Mouse (Mus musculus): Measurements from ENCODE around the gene Cdk17.
A peak's percentile ranks its signal among the peaks of the same experiment; 100 is the strongest.

Gene Cdk17

GRCm38 (mm10) chr10:93160807-93161510 is at the start of gene Cdk17:
Gene Cdk17 (plus strand): TSS chr10:93160875.
- DNase-seq = peak; percentile 50 to 80

GRCm38 (mm10) chr10:93111412-93111811 is 49.3 kb upstream of the Cdk17 start:
- DNase-seq = no peak

GRCm38 (mm10) chr10:93112021-93112420 is 48.7 kb upstream of the Cdk17 start:
- no peak for DNase-seq

DNA sequence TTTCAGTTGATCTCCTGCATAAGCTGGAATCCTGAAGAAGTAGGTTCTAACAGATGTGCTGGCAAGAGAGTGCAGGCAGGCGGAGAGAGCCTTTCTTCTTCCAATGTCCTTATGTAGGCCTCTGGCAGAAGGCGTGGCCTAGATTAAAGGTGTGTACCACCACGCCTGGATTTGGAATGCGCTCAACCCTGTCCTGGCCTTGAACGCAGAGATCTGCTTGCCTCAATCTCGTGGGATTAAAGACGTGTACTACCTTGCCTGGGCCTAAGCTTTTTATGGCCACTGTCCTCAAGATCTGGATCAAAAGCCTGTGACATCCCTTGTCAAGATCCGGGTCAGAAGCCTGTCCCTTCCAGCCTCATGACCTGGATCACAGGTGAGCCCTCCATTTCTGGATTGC is 46.7 kb upstream of the Cdk17 start:
- no peak for DNase-seq

DNA sequence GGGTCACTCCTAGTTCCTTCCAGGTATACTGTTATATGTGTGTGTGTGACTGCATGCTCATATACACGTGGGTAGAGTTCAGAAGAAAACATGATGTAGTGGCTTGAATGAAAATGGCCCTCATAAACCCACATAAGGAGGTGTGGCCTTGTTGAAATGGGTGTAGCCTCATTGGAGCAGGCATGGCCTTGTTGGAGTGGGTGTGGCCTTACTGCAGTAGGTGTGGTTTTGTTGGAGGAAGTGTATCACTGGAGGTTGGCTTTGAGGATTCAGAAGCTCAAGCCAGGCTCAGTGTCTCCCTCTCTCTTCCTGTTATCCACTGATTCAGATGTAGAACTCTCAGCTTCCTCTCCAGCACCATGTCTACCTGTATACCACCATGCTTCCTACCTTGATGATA is 45.9 kb upstream of the Cdk17 start:
- DNase-seq = no peak

DNA sequence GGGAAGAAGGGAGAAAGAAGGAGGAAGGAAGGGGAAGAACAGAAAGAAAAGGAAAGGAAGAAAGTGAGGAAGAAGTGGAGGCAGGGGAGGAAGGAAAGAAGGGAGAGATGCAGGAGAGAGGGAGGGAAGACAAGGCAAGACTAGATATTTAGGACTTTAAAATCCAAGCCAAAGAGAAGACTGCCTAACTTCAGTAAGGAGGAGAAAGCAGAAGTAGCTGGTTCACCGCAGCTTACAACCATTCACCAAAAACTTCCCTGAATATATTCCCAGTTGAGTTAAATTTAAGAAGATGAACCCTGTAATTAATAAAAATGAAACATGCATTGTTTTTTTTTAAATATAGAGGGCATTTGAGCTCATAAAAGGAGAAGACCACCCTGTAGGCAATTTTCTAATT is 44.9 kb upstream of the Cdk17 start:
- DNase-seq = no peak

DNA sequence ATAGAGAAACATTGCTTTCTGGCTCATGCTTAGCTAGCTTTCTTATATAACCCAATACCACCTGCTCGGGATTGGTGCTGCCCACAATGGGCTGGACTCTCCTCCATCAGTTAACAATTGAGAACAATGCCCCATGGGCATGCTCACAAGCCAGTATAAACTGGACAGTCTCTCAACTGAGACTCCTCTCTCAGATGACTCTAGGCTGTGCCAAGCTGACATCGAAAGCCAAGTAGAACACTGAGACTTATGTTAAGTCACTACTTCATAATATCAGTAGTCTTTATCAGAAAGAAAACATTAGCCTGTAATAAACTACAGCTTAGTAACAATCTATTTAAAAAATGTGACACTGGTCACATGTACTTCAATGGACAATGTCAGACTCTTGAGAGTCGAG is 44.0 kb upstream of the Cdk17 start:
- DNase-seq = no peak

DNA sequence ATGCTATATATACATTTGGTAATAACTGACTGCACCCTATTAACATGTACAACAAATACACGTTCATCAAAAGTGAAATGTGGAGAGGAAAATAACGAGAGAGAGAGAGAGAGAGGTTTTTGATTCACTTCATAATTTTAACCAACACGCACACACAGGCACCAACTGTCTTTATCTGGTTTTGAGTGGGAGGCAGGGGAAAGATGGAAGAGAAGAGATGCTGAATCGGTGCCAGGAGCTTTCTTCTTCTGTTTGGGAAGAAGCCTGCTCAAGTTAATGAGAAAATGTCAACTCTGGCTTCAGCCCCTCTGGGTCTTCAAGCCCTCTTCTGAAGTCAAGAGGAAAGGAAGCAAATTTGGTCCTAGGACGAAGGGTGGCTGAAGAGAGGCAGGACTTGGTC is 40.9 kb upstream of the Cdk17 start:
- DNase-seq = no peak

- DNase-seq = no peak
Measured at GRCm38 (mm10) chr10:93121262-93121860, 39.3 kb upstream of the Cdk17 start.

GRCm38 (mm10) chr10:93122399-93123184 is 38.1 kb upstream of the Cdk17 start:
- no peak for DNase-seq

DNA sequence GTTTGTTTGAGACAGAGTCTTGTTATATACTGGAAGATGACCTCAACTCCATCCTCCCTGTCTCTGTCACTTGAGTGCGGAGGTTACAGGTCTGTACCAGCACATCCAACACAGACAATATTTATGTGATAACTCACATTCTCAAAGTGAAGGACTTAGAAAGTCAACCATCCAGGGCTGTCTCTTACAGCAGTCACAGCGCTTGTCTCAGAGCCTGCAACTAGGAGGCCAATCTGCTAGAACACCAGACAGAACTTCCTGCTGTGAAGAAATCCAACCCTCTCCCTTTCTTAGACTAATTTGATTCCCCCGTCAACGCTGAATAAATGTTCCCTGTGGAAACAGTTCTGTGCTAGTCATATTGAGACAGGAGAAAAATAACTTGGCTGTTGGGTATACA is 37.4 kb upstream of the Cdk17 start:
- no peak for DNase-seq

DNA sequence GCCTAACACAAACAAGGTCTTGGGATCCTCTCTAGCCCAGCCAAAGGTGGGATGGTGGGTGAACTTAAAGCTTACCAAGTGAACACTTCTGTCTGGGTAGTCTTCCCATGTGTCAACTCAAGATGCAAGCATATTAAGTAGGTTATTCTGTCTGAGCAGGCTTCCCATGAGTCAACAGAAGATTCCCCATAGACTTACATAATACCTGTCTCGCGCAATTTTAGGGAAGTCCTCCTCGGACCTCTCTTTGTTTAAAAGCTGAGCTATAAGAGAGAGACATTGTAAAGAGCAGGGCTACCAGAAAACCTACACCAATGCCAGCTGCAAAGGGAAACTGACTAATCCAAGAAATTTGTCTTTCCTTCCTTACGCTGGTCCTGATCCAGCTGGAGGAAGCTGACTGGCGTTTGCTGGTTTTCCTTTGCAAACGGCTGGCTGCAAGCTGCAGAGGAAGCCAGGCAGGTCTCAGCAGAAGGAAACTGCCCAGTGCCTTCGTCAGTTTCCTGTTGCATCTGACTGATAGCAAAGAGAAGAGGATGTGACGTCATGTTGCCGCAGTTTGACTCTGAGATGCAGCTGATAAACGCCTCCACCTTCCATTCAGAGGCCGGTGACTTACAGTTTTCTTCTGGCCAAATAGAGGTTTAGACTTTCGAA is 36.6 kb upstream of the Cdk17 start:
- peak; percentile 74 to 86 for DNase-seq

GRCm38 (mm10) chr10:93126025-93126424 is 34.6 kb upstream of the Cdk17 start:
- DNase-seq = no peak

- DNase-seq = no peak
Measured at GRCm38 (mm10) chr10:93128566-93128965, 32.1 kb upstream of the Cdk17 start.

DNA sequence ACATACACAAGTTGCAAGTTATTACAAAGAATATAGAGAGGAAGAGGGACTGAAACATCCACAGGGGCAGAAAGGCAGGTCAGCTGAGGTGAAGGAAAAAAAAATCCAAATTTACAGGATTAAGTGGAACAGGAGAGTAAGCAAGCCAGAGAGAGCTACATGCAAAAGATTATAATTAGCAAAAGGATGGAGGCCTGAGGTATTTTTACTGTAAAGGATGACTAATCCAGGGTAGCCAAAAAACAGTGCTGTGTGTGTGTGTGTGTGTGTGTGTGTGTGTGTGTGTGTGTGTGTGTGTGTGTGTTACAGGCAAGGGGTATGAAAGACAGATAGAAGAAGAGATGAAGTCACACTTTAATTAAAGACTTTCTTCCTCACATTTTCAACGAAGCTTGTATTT is 31.3 kb upstream of the Cdk17 start:
- no peak for DNase-seq

DNA sequence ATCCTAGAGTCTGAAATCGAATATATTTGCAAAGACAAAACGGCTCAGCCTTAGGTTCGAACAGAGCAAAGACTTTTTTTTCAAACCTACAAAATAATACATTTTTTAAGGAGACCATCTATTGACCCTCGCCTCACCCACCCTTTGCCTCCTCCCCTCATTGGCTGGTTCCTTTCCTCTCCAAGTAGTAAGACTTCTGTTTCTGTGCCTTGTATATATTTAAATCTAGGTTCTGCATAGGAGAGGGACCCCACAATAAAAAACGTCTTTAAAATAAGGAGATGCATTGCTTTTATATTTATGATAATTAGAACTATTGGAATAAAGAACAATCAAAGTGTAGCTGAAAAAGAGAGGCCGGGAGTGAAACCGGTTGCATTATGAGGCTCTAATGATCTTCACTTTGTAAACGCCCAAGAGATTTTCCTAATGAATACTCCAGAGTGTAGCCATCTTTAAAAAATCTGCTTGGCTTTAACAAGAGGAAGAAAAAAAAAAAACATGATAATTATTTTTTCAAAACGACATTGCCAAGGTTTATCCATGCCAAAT is 30.7 kb upstream of the Cdk17 start:
- DNase-seq = no peak

GRCm38 (mm10) chr10:93130456-93130940 is 30.2 kb upstream of the Cdk17 start:
- DNase-seq = no peak

GRCm38 (mm10) chr10:93131865-93132566 is 28.7 kb upstream of the Cdk17 start:
- no peak for DNase-seq

DNA sequence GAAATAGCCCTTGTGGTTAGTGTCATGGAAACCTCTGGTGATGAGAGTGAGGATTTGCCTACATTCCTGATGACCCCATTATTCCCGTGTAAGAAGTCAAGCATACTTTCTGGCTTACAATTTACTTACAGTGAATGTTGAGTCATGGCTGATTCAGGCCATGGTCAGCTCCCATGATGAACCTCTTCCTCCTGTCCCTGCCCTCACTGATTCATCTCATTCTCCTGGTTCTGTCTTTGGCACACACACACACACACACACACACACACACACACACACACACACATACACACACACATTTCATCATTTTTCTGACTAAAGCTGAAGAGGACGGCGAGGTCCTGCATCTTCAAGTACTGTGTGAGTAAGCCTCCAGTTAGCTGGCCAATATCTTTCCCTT is 21.9 kb upstream of the Cdk17 start:
- no peak for DNase-seq

GRCm38 (mm10) chr10:93140778-93141177 is 19.9 kb upstream of the Cdk17 start:
- DNase-seq = no peak

DNA sequence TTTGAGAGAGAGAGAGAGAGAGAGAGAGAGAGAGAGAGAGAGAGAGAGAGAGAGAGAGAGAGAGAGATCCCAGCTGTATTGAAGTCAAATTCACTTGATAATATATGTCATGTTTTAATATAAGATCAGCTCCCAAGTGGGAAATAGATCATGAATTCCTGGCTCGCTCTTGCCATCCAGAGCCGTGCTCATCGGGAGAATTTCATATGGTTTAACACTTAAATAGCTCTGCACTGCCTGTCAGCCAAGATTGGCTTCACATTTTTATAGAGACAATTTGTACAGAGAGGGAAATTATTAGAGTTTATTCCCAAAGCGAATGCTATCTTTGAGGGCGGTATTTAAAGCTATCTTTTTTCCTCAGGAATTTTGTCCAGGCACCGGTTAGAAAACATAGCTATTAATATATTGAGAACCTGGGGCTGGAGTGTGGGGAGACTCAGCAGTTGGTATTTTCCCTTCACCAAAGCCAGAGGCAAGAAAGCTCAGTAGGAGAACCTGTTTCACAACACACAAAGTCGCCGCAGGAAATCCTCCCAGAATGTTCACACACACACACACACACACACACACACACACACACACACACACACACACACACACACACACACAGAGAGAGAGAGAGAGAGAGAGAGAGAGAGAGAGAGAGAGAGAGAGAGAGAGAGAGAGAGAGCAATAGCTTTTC is 17.9 kb upstream of the Cdk17 start:
- no peak for DNase-seq
